Mouse (Mus musculus) adrenal gland, adult 18-20 months (tissue): Measurements from ENCODE around the gene Stk39. TPM values are rescaled to one million over a fixed set of nuclear protein-coding genes. Genes with fewer than 3 reads are reported as not detected.

Experiments used
- DNase-seq, 2 experiments: peaks; one replicate each; pipeline ENCODE4 v3.0.0; 2021 to 2022; ENCODE audit warnings: low spot score in 2 of 2
- total RNA-seq, 2 experiments: library from RNA; stranded (reverse); gene quantifications; 1 replicate in 1 of 2; 2 replicates in 1 of 2; pipeline ENCODE4 v1.2.3; 2021

Stk39 gene
- total RNA-seq, 2 experiments from 2014 or later = 48.1 to 55.6 TPM

DNA sequence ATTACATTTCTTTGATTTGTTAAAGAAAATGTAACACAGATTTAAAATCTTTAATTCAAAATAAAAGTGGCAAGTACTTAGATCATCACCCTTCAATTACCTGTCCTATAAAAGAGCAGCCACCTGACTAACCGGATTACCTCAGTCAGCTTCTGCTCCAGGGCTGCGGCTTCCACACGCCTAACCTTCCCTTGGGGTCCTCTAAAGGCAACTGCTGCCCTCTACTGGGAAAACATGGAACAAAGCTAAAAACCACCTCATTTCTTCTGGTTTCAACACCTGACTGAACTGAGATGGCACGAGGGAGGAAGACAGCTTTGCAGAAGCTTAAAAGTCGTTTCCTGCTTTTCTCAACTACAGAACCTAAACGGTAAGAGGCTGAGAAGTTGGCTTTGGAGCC, 121.4 kb downstream of the Stk39 start:
- DNase-seq = peak; percentile 38 to 54

DNA sequence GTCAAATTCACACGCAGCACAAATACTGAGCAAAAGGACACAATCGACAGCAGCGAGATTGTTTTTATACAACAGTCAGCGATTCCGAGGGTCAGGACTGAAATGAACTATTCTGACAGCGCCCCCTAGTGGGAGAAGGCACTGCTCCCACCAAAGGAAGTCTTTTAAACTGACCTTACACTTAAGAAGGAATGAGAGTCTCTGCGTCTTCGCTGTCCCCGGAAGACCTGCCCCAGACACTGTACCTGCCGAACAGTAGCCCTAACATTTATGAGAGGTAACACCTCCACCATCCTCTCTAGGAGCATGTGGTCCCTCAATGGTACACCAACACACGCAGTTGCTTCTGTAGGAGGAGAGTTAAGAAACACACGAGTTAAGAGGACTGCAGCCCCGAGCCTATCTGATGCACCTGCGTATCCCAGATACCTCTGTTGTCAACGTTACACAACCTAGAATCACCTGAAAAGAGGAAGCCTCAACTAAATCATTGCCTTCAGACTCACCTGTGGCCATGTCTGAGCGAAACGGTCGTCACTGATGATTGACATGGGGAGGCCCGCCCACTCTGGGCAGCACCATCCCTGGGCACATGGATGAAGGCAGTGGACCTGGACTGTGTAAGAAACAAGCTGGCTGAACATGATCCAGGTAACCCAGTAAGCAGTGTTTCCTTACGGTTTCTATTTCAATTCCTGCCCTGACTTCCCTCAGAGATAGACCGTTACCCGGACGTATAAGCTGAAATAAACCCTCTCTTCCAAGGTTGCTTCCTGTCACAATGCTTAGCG, 122.3 kb downstream of the Stk39 start:
- peak; percentile 73 to 75 for DNase-seq

DNA sequence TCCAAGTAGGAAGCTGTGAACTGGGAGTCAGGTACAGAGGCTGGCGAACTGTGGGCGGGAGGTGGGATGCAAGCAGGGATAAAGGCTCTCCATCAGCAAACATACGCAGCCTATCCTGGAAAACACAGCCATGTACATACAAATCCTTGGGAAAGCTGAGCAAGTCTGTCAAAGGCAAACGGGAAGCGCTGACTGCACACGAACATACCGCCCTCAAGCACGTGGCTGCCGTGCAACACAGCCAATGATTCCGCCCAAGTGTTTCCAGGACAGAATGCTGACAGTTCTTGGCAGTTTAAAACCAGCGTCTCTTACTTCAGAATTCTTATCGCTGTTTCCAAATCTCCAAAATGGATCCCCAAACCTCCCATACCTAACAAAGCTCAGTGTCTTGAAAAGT, 123.1 kb downstream of the Stk39 start:
- DNase-seq = no peak

DNA sequence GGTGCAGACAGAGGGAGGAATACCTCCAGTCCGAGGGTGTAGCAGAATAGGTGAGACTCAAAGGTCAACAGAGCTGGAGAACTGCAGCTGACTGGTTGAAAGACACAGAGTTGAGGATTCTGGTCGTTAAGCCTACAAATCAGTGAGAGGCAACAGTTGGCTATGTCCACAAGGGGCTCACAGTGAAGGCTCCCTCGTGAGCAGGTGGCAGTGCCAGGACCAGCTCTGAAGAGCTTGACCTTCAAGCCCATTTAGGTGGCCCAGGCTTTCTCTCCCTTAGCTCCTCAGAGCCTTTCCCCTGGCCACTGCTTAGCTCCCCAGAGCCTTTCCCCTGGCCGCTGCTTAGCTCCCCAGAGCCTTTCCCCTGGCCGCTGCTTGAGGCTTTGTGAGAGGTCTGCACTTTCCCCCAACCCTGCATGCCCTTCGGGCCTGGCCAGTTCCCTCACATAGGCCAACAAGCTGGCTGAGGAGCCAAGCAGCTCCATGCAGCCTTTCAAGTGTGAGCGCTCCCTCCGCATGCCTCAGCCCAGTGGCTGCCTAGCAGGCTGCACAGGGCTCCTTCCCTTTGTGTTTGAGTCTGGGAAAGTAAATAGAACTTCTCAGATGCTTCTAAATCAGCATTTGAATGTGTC, 125.3 kb downstream of the Stk39 start:
- DNase-seq = no peak

DNA sequence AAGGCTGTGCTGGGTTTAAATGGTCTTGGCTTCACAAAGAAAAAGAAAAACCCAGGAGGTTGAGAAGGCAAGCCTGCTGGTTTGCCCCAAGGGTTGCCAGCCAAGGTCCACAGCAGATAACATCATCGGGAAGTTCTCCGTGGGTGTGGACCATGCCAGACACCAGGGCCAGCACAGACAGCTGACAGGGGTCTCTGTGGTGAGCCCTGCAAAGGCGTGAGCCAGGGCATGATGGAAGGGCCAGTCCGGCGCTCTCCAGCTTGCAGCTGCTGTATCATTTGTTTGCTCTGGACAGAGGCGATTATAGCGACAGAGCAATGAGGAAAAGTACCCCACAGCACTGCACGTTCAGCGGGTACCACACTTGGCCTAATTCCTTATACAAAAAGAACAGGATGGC, 126.8 kb downstream of the Stk39 start:
- no peak for DNase-seq

DNA sequence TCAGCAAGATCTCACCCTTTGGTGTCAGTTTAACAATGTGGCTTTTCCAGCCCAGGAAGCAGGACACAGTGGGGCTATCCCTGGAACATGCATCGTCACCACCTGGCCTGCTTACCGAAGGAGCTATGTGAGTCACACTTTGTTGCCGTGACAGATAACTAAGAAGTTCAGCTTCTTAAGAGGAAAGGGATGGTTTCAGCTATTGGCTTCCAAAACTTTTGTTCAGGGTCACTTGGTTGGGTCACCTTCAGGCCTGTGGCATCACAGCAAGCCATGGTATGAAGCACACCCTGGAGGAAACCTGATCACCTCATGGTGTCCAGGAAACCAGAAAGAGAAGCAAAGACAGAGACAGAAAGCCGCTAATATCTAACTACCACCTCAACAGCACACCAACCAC, 128.3 kb downstream of the Stk39 start:
- no peak for DNase-seq

DNA sequence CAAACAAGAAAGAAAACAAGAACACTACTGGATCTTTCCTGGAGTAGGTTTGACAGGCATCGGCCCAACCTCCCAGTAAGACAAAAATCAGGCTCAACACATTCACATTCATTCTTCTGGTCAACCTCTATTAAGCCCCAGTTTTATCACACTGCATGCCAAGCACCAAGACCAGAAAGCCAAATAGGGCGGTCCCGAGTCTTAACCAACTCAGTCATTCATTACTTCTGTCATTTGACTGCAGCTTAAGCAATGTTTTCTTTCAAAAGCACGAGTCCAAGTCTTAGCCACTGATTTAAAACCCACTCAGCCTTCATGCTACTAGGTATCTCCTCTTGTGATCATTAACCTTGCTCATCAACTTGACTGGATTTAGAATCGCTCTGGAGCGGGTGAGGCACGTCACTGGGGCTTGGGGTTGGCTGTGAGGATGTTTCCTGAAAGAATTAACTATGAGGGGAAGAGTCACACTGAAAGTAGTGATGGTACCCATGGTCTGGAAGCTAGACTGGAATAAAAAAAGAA, 129.9 kb downstream of the Stk39 start:
- no peak for DNase-seq

DNA sequence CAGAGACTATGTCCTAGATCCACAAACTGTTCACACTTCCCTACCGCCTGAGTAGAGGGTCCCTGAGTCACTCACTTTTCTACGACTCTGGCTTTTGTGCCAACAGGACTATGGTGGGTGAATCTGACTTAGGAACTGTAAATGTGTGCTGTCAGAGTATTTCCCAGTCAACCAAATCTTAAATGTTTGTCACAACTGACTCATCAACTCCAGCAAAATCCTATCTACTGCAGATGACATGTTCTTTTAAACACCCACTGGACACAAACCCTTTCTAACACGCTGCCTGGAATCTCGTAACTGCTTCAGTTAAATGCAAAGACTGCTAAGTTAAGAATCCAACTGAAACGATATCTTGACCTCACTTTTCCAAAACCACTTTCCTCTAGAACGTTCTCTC, 135.2 kb downstream of the Stk39 start:
- DNase-seq = no peak

DNA sequence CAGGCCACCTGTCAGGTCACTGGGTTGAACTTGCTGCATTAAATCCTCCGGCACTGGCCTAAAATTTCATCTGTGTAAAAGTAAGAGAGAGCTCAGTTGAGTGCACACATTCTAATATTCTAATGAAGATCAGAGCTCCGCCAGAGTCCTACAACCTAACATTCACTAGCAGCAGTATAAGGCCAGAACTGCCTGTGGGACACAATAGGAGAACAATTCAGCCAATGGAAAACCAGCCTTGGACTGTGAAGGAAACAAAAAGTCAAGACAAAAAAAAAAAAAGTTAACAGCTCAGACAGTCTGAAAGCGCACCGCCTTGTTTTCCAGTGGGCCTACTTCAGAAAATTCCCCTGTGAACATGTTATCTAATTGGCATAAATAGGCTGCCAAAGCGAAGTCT, 137.1 kb downstream of the Stk39 start:
- no peak for DNase-seq

DNA sequence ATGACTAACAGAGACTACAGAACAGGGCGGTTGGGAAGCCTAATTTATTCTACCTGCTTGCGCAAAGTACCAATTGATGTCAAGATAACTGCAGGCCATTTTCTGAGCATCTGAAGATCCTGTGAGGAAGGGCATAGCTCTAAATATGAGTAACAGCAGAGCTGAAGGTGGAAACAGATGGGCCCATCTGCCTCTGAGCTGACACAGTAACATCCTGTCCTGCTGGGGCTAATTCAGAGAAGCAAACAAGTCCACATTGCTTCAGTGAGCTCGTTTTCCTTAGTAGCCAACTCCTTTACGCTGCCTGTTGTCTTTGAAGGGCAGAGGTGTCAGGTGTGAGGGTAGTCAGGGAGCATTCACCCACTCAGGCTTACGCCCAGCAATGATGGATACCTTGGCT, 146.8 kb downstream of the Stk39 start:
- no peak for DNase-seq

DNA sequence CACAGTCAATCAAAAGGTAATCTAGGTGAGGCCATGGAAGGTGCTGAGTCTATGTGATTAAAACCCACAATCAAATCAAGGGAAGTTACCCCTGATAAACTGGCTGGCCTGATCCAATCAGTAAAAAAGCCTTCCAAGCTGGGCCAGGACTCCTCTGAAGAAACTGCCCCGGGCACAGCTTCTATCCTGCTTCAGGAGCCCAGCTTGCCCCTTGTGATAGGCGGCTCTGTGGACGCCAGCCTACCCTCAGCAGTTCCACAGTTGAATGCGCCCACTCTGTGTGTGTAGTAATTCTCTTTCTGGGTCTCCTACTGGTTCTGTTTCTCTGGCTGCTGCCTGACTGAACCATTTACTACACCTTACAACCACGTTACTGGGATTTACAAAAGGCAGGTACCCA, 150.8 kb downstream of the Stk39 start:
- DNase-seq = no peak

DNA sequence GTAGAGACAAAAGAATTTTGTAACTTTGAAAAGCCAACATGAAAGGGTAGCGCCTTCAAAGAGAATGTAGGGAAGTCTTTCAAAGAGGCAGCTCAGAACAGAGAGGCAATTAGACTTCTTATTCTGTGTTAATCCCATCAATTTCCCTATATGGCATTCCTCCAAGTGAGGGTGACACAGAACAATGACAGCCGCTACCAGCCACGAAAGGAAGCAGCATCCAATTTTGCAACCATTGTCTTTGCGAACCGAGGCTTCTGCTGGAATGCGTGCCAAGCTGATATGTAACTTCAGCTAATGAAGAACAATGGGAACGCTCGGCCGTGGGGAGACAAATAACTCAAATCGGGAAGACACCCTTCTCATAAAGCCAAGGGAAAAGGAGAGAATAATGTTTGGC, 151.4 kb downstream of the Stk39 start:
- no peak for DNase-seq

DNA sequence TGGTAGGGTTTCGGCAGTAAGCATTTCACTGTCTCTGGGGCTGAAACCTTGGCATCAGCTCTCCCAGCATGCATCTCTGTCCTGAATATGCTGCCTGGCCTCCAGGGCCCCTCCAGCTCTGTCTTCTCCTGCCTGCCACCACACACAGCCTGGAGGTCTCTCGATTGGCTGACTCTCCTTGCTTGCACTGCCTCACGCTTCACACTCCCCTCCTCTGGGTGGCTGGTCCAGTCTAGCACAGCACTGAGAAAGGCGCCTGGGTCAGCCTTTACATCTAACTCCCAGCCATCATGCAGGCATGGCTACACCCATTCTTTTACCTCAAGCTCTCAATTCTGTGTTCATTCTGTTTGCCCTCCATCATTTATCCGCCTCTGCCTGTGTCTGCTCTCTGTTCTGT, 153.6 kb downstream of the Stk39 start:
- no peak for DNase-seq

DNA sequence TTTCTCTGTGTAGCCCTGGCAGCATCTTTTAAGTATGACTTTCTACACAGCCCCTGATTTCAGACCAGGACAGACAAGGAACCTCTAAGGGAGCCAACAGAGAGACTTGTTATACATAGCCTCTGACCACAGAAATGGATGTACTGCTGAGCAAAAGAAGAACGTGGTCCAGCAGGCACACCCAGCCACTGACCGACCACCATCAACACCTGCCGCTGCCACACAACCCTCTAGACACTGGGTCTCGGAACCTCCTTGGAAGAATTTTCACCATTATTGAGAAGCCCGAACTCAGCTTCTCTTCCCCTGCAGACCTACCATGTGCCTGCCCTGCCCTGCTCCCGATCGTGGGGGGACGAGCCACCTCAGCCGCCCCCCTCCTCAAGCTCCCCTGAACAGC, 154.2 kb downstream of the Stk39 start:
- no peak for DNase-seq

DNA sequence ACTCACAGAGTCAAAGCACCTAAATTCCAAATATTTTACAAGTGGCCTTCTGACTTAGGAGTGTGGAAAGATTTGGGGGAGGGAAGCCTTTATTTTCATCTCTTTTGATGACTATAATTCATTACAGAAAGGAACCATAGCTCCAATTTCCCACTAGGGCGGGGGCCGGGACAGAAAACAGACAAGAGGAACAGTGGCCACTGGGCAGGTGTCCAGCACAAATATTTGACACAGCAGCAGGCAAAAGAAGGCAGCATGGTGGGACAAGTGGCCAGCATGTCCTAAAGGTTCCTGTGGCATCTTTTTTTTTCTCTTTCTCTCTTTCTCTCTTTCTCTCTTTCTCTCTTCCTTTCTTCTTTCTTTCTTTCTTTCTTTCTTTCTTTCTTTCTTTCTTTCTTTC, 154.6 kb downstream of the Stk39 start:
- no peak for DNase-seq

DNA sequence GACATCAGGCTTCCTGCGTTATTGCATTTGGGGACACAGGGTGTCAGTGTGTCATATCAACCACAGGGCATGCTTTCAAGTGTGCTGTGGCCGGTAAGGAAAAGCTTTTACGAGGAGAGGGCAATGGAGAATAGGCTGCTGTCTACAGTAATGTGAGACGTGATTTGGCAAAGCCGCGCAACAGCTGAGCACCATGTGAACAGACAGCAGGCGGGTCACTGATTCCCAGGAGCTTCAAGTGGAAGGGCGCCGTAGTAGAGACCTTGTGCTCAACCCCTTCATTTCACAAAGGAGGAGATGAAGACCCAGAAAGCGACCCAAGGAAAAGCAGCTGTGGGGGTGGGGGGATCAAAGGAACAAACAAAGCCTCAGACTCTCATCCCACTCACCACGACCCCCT, 156.8 kb downstream of the Stk39 start:
- no peak for DNase-seq

DNA sequence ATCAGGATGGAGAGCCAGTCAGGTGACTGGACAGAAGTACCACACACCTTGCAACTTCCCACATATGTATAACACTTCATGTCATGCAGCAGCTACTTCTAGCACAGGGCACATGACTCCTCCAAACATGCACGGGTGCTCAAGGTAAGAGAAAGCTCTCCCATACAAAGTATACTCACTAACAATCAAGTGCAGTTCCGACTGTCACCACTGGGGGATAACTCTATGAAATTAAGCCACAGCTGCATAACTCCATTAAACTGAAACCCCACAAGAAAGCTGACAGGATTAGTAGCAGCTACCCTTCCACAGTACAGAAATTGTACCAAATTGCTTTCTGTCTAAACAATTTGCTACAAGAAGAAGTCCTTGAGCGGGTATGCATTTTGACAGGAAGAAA, 161.9 kb downstream of the Stk39 start:
- no peak for DNase-seq

DNA sequence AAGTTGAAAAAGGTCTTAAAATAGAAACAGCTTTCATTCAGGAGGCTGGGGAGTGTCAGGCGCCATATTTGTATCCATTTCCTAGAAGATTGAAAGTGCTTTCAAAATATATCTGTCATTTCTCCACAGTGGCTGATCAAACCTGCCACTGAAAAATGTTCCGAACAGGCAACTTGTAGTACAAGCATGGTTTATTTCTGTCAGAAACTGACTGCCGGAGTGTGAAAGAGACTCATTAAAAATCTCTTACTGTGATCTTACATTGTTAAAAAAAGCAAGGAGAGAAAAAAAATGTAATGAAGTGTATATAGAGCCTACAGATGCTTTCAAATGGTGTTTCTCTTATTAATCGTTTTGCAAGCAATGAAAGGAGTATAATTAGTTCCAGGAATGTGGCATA, 165.5 kb downstream of the Stk39 start:
- DNase-seq = no peak

DNA sequence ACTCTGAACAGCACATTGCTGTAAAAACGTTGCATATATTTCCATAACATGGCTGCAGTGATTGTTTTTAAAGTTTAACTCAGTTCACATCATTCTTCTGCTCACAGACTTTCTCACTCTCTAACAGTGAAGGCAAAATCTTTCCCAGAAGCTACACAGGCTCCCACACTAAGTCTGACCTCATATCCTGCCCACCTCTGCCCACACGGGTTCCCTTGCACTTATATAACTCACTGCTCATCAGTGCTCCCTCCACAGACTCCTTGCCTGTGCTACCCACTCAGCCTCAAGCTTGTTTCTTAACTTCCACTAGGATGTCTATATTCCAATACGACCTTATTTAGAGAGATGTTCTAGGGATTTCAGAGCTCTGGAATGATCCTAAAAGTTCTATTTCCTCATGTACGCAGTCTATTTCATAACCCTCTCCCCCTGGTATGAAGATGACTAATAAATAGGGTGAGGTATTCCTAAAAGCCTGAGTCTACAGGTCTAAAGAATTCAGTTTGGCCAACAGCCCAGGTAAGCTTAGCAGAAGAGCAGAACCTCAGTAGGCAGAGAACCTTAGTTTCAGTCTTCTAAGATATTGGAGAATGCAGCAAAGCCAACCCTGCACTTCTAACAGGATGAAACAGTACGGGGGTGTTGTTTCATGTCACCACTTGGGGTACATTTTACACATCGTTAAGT, 167.2 kb downstream of the Stk39 start:
- DNase-seq = no peak

DNA sequence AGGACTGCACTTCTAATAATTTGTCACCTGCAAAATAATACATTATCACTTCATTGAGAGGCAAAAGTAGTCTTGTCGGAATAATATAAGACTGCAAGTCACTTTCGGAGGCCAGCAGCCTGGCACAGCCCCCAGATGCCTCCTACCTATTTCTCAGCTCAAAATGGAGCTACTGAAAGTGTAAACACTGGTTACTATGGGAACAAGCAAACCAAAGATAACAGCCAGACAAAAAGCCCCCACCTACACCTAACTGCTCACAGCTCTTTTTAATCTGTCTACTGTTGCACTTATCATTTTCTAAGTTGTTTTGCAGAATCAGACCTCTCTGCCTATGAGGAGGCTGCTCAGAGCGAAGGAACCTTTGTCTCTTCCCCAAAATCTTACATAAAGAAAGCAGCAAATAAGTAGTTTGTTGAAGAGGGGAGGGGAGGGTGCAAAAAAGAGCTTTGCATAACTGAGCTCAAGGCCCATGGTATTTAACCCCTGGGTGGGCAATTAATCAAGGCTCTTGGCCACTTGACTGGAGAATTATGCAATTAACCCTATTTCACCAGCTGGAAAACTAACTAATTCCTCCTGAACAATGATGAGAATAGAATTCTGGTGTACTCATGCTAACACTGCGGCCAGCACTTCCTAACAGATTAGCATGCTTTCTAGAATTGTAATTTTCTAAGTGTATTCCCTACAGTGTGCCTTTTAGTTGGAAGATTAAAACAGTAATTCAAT, 170.1 kb downstream of the Stk39 start:
- no peak for DNase-seq

DNA sequence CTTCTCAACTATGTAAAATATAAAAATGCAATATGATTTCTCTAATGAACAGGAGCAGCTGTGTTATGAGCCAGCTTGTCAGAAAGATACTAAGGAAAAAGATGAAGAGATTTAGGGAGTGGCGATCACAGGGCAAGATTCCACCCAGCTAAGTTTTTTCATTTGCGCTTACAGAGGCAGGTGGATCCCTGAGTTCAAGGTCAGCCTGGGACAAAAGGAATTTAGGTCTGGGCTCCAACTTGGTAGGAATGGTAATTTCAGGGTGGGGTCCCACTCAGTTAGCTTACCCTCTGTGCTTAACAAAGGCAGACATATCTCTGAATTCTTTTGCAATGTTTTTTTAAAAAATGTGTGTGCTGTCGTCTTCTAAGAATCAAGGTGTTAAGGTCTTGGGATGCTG, 173.7 kb downstream of the Stk39 start:
- no peak for DNase-seq

DNA sequence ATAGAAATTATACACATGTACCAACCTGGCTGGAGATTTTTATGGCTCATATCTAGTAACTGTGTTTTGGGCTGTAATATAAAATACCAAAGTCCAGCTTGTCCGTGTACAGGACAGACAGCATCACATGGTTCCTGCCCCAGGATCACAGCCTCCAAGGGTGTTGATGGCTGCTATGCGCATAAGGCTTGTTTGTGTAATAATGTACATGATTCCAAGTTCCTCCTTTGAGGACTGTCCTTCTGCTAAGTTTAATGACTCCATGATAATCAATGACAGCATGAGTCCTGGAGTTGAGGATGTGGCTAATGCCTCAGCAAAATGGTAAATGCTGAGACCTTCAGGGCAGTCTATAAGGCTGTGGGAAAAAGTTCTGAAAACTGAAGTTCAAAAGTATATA, 174.1 kb downstream of the Stk39 start:
- DNase-seq = no peak
